Mouse (Mus musculus): ENCODE results near the gene Stox2. TPM values are rescaled to one million over a fixed set of nuclear protein-coding genes. Genes with fewer than 3 reads are reported as not detected.

The Stox2 gene
- total RNA-seq (2023), result 1.1 and 2.2 TPM in 2 replicates

GRCm38 (mm10) chr8:47446312-47447046, at the start of gene Stox2:
Gene Stox2 (minus strand): TSS chr8:47446362.

Other genes starting within 250 kb of the Stox2 start
- 29.0 and 30.3 TPM in 2 replicates for gene Trappc11, start 87.1 kb upstream of the Stox2 start, total RNA-seq (2023)
- gene Rwdd4a, start 87.3 kb upstream of the Stox2 start, total RNA-seq (2023), result 8.0 and 10.2 TPM in 2 replicates
- 57.2 and 60.6 TPM in 2 replicates for gene Ing2, start 229.2 kb upstream of the Stox2 start, total RNA-seq (2023)

Measured in neutrophil, adult 65 days (primary cell).